Comparison of ENCODE assay signal across 1 mouse cellular context in genomic region chr10:75895730-75896129, GRCm38 (mm10).
A peak's percentile ranks its signal among the peaks of the same experiment; 100 is the strongest.
TF ChIP-seq lines count a peak whose summit lies in the region.

No protein-coding gene starts in this region.

TF ChIP-seq in CH12.LX, 34 proteins besides CTCF, POLR2A, EP300 and RAD21 (continued from another document):
- TF ChIP-seq ETS1 (conservative IDR thresholded peaks at IDR 0.05; ENCODE audit: low read depth, low read length) (peak; percentile 65; the same call in 1 of the 2 replicates), SMC3 (IDR thresholded peaks at IDR 0.05; ENCODE audit: low read depth, low read length) (no peak), KAT2A (IDR thresholded peaks at IDR 0.05; ENCODE audit: insufficient replicate concordance, low read length) (no peak), ZC3H11A (IDR thresholded peaks at IDR 0.05; ENCODE audit: low read depth, low read length) (no peak), JUN (IDR thresholded peaks at IDR 0.05; ENCODE audit: insufficient read depth, low read depth, low read length) (peak; percentile 61), E2F4 (IDR thresholded peaks at IDR 0.05; ENCODE audit: insufficient replicate concordance, low read depth, low read length) (no peak), NELFE (IDR thresholded peaks at IDR 0.05; ENCODE audit: low read depth, low read length) (no peak), TBP (conservative IDR thresholded peaks at IDR 0.05; ENCODE audit: low read depth, low read length) (no peak), MYC (IDR thresholded peaks at IDR 0.05; ENCODE audit: low read depth, low read length) (no peak), SIN3A (IDR thresholded peaks at IDR 0.05; ENCODE audit: low read length) (peak; percentile 56; the same call in 1 of the 2 replicates), CHD1 (IDR thresholded peaks at IDR 0.05; ENCODE audit: low read depth, low read length) (no peak), ZNF384 (IDR thresholded peaks at IDR 0.05; ENCODE audit: low read depth, low read length) (peak; percentile 36), NRF1 (IDR thresholded peaks at IDR 0.05; ENCODE audit: low read depth, low read length) (no peak), MAX (IDR thresholded peaks at IDR 0.05; ENCODE audit: low read length) (no peak), ELF1 (IDR thresholded peaks at IDR 0.05; ENCODE audit: low read depth, low read length) (peak; percentile 41; the same call in 1 of the 2 replicates), CHD2 (IDR thresholded peaks at IDR 0.05; ENCODE audit: low read length) (no peak), USF2 (conservative IDR thresholded peaks at IDR 0.05; ENCODE audit: low read depth, low read length) (no peak), JUND (conservative IDR thresholded peaks at IDR 0.05; ENCODE audit: low read depth, low read length) (peak; percentile 74)
